Mouse (Mus musculus): ENCODE data around the gene Pdzk1. TPM values are rescaled to one million over a fixed set of nuclear protein-coding genes. Genes with fewer than 3 reads are reported as not detected.

The Pdzk1 gene
- polyA plus RNA-seq, 1 experiment from 2014 or later, result not detected

- Histone ChIP-seq H3K27me3 (no peaks in the 10 kb centered on the region), H3K4me3 (no peak overlapping the region), H3K9ac (no peak overlapping the region), H3K36me3 (no peaks in the 10 kb centered on the region), H3K9me3 (no peaks in the 10 kb centered on the region), H3K27ac (no peak overlapping the region), H3K4me2 (no peak overlapping the region), H3K4me1 (peaks cover 24% of the 10 kb centered on the region)
- whole genome bisulfite sequencing, result 47% methylated on average over 6 of the region's 6 CpGs
- no peak for ATAC-seq (ENCODE audit: insufficient number of reproducible peaks, insufficient read depth, low FRiP score, low TSS enrichment, low read depth)
Observed at GRCm38 (mm10) chr3:96814342-96814741, 14.7 kb upstream of the Pdzk1 start.

GRCm38 (mm10) chr3:96820116-96820915, 8.8 kb upstream of the Pdzk1 start:
- no peaks in the 10 kb centered on the region for H3K27me3 ChIP-seq
- no peak overlapping the region for H3K27ac ChIP-seq
- H3K9ac ChIP-seq, result no peak overlapping the region
- no peaks in the 10 kb centered on the region for H3K9me3 ChIP-seq
- no peak overlapping the region for H3K4me2 ChIP-seq
- 79% methylated on average over 6 of the region's 6 CpGs for WGBS
- no peaks in the 10 kb centered on the region for H3K36me3 ChIP-seq
- no peaks in the 10 kb centered on the region for H3K4me1 ChIP-seq
- no peak for ATAC-seq (ENCODE audit: insufficient number of reproducible peaks, insufficient read depth, low FRiP score, low TSS enrichment, low read depth)
- no peak overlapping the region for H3K4me3 ChIP-seq

- Histone ChIP-seq H3K4me3 (no peak overlapping the region), H3K4me1 (no peaks in the 10 kb centered on the region), H3K4me2 (no peak overlapping the region)
Observed at GRCm38 (mm10) chr3:96821581-96821980, 7.5 kb upstream of the Pdzk1 start.

GRCm38 (mm10) chr3:96823701-96824100, 5.4 kb upstream of the Pdzk1 start:
- H3K4me2 ChIP-seq, result no peak overlapping the region
- H3K27ac ChIP-seq, result no peak overlapping the region
- no peaks in the 10 kb centered on the region for H3K27me3 ChIP-seq
- WGBS, result 64% methylated on average over 3 of the region's 3 CpGs
- no peak for ATAC-seq (ENCODE audit: insufficient number of reproducible peaks, insufficient read depth, low FRiP score, low TSS enrichment, low read depth)
- no peak overlapping the region for H3K9ac ChIP-seq
- H3K4me1 ChIP-seq, result no peaks in the 10 kb centered on the region
- H3K9me3 ChIP-seq, result no peaks in the 10 kb centered on the region
- no peak overlapping the region for H3K4me3 ChIP-seq
- no peaks in the 10 kb centered on the region for H3K36me3 ChIP-seq

More at GRCm38 (mm10) chr3:96821581-96821980, 7.5 kb upstream of the Pdzk1 start:
- no peak overlapping the region for H3K9ac ChIP-seq
- H3K36me3 ChIP-seq, result no peaks in the 10 kb centered on the region
- no peak for ATAC-seq (ENCODE audit: insufficient number of reproducible peaks, insufficient read depth, low FRiP score, low TSS enrichment, low read depth)
- H3K9me3 ChIP-seq, result no peaks in the 10 kb centered on the region
- no peaks in the 10 kb centered on the region for H3K27me3 ChIP-seq
- WGBS, result 85% methylated on average over 4 of the region's 4 CpGs
- H3K27ac ChIP-seq, result no peak overlapping the region

- ATAC-seq (ENCODE audit: insufficient number of reproducible peaks, insufficient read depth, low FRiP score, low TSS enrichment, low read depth), result no peak
- Histone ChIP-seq H3K27ac (no peak overlapping the region), H3K4me1 (no peaks in the 10 kb centered on the region), H3K27me3 (no peaks in the 10 kb centered on the region), H3K9ac (no peak overlapping the region), H3K4me3 (no peak overlapping the region), H3K4me2 (no peak overlapping the region), H3K9me3 (no peaks in the 10 kb centered on the region), H3K36me3 (no peaks in the 10 kb centered on the region)
- 81% methylated on average over 12 of the region's 12 CpGs for WGBS
Observed at GRCm38 (mm10) chr3:96824614-96825013, 4.5 kb upstream of the Pdzk1 start.

- no peak for ATAC-seq (ENCODE audit: insufficient number of reproducible peaks, insufficient read depth, low FRiP score, low TSS enrichment, low read depth)
- no peak overlapping the region for H3K4me2 ChIP-seq
- WGBS, result 47% methylated on average over 11 of the region's 11 CpGs
- no peaks in the 10 kb centered on the region for H3K4me1 ChIP-seq
- H3K4me3 ChIP-seq, result no peak overlapping the region
- H3K36me3 ChIP-seq, result no peaks in the 10 kb centered on the region
- H3K9ac ChIP-seq, result no peak overlapping the region
- no peaks in the 10 kb centered on the region for H3K27me3 ChIP-seq
- no peak overlapping the region for H3K27ac ChIP-seq
- H3K9me3 ChIP-seq, result no peaks in the 10 kb centered on the region
Observed at GRCm38 (mm10) chr3:96825261-96825660, 3.8 kb upstream of the Pdzk1 start.

- Histone ChIP-seq H3K27me3 (no peaks in the 10 kb centered on the region), H3K9ac (no peak overlapping the region), H3K4me1 (no peaks in the 10 kb centered on the region), H3K36me3 (no peaks in the 10 kb centered on the region), H3K4me3 (no peak overlapping the region), H3K27ac (no peak overlapping the region), H3K4me2 (no peak overlapping the region), H3K9me3 (no peaks in the 10 kb centered on the region)
- ATAC-seq (ENCODE audit: insufficient number of reproducible peaks, insufficient read depth, low FRiP score, low TSS enrichment, low read depth), result no peak
- 52% methylated on average over 15 of the region's 15 CpGs for WGBS
Observed at GRCm38 (mm10) chr3:96828308-96828864, 698 bp upstream of the Pdzk1 start.

- H3K4me1 ChIP-seq, result no peaks in the 10 kb centered on the region
- WGBS, result 84% methylated on average over 10 of the region's 10 CpGs
Observed at GRCm38 (mm10) chr3:96829856-96830255, 772 bp downstream of the Pdzk1 start.

GRCm38 (mm10) chr3:96832930-96833329, 3.8 kb downstream of the Pdzk1 start:
- Histone ChIP-seq H3K36me3 (no peaks in the 10 kb centered on the region), H3K4me3 (no peak overlapping the region), H3K4me2 (no peak overlapping the region), H3K4me1 (no peaks in the 10 kb centered on the region), H3K27ac (no peak overlapping the region), H3K27me3 (no peaks in the 10 kb centered on the region), H3K9ac (no peak overlapping the region), H3K9me3 (no peaks in the 10 kb centered on the region)
- ATAC-seq (ENCODE audit: insufficient number of reproducible peaks, insufficient read depth, low FRiP score, low TSS enrichment, low read depth), result no peak
- 43% methylated on average over 5 of the region's 5 CpGs for whole genome bisulfite sequencing

More at GRCm38 (mm10) chr3:96829856-96830255, 772 bp downstream of the Pdzk1 start:
- H3K9ac ChIP-seq, result no peak overlapping the region
- no peak overlapping the region for H3K4me2 ChIP-seq
- no peak overlapping the region for H3K4me3 ChIP-seq
- ATAC-seq (ENCODE audit: insufficient number of reproducible peaks, insufficient read depth, low FRiP score, low TSS enrichment, low read depth), result no peak
- no peaks in the 10 kb centered on the region for H3K9me3 ChIP-seq
- H3K36me3 ChIP-seq, result no peaks in the 10 kb centered on the region
- no peaks in the 10 kb centered on the region for H3K27me3 ChIP-seq
- H3K27ac ChIP-seq, result no peak overlapping the region

- ATAC-seq (ENCODE audit: insufficient number of reproducible peaks, insufficient read depth, low FRiP score, low TSS enrichment, low read depth), result no peak
- WGBS, result 81% methylated on average over 7 of the region's 7 CpGs
Observed at GRCm38 (mm10) chr3:96834587-96835348, 5.7 kb downstream of the Pdzk1 start.

GRCm38 (mm10) chr3:96836414-96836813, 7.3 kb downstream of the Pdzk1 start:
- Histone ChIP-seq H3K4me1 (no peaks in the 10 kb centered on the region), H3K27me3 (no peaks in the 10 kb centered on the region), H3K4me3 (no peak overlapping the region), H3K4me2 (no peak overlapping the region), H3K27ac (no peak overlapping the region), H3K36me3 (no peaks in the 10 kb centered on the region), H3K9me3 (no peaks in the 10 kb centered on the region), H3K9ac (no peak overlapping the region)
- no peak for ATAC-seq (ENCODE audit: insufficient number of reproducible peaks, insufficient read depth, low FRiP score, low TSS enrichment, low read depth)
- WGBS, result 77% methylated on average over 2 of the region's 2 CpGs

More at GRCm38 (mm10) chr3:96834587-96835348, 5.7 kb downstream of the Pdzk1 start:
- H3K4me3 ChIP-seq, result no peak overlapping the region
- no peaks in the 10 kb centered on the region for H3K4me1 ChIP-seq
- H3K4me2 ChIP-seq, result no peak overlapping the region
- H3K27ac ChIP-seq, result no peak overlapping the region
- no peaks in the 10 kb centered on the region for H3K36me3 ChIP-seq
- H3K27me3 ChIP-seq, result no peaks in the 10 kb centered on the region
- no peaks in the 10 kb centered on the region for H3K9me3 ChIP-seq
- no peak overlapping the region for H3K9ac ChIP-seq
